Mouse (Mus musculus) Patski (cell line): ENCODE results near the gene Gmds. TPM values are rescaled to one million over a fixed set of nuclear protein-coding genes. Genes with fewer than 3 reads are reported as not detected.

Experiments used
- ATAC-seq: fragments of 100-300 bp; one replicate; pipeline ENCODE4 v1.8.0; 2021
- CTCF ChIA-PET: fragments of 350-600 bp; sonication (Branson Sonifier 250); formaldehyde crosslinking; loops from one replicate; lab custom pipeline; 2022; ENCODE audit warnings: inconsistent platforms; lab: Charles Lee
- POLR2A ChIA-PET: fragments of 350-600 bp; sonication (Branson Sonifier 250); formaldehyde crosslinking; loops from one replicate; lab custom pipeline; 2022; ENCODE audit warnings: antibody characterized with exemption, inconsistent platforms; lab: Charles Lee
- DNase-seq: peaks from one replicate; pipeline ENCODE4 v3.0.0-alpha.2; 2011; ENCODE audit warnings: low read depth, low spot score
- H3K27me3 ChIP-seq: fragments of 371-371 bp; one replicate; pipeline ENCODE4 v1.5.1; 2021
- CTCF ChIP-seq: fragments of 100-300 bp; IDR thresholded peaks from one replicate; pipeline ENCODE4 v1.5.1; 2021
- in situ Hi-C: fragments of 300-500 bp; cut with MboI; formaldehyde crosslinking; loops from 3 replicates; pipeline ENCODE4 v1.11.1; 2018; ENCODE audit warnings: low pct_unique_long_range_greater_than_20kb, mixed read lengths
- polyA plus RNA-seq: library from polyadenylated mRNA; unstranded; gene quantifications from one replicate; pipeline ENCODE4 v1.2.3, GENCODE M21; 2021

Gene Gmds
- polyA plus RNA-seq, result 53.3 TPM

DNA sequence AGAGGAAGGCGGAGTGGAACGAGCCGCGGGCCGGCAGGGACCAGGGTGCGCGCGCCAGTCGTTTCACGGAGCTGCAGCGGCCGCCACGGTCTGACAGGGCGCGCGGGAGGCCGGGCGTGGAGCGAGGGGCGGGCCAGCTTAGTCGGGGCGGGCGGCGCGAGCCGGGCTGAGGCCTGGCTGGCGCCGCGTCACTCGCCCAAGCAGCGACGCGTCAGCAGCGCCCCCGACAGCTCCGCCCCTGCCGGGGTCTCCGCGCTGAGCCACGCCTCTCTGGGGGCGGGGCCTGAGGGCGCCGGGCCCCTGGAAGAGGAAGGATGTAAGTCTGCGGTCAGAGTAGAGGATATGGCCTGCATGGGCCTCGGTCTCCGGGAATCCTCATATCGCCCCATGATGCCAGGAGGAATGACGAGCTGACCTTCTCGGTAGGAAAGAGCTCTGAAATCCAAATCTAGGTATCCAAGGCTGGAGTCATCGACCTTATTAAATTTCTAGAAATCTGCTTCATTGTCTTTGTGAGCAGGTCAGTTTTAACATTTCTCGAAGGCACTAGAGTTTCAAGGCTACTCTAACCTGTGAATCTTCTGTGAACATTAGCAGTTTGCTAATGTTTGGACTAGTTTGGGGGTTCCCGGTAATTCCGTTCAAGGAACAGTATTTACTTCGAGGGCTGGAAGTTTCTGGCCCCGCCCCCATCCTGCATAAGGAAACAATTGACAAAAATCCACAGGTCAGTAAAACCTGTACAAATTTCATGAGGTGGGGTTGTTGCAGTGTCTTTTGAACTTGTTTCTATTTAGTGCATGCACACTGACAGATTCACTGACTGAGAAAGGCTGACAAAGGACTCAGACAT, at the start of gene Gmds:
TSS of gene Gmds (minus strand) at position 228 of the 853 bp plus-strand sequence.
- ChIA-PET CTCF (interaction anchor here (1.9 to 2.2 kb wide), 2 partner anchors 16 to 27 kb away, joined by 4 to 6 read pairs; no protein-coding TSS in a partner anchor), POLR2A (interaction anchor here (0.7 kb wide), 1 partner anchor 371 kb away, joined by 3 read pairs; no protein-coding TSS in a partner anchor)
- ATAC-seq, result peak; percentile 97
- DNase-seq, result peak; percentile 43
- in situ Hi-C loops, result no loop called here
- TF ChIP-seq CTCF, result no peak
- H3K27me3 ChIP-seq, result no peaks in the 10 kb centered on the region

DNA sequence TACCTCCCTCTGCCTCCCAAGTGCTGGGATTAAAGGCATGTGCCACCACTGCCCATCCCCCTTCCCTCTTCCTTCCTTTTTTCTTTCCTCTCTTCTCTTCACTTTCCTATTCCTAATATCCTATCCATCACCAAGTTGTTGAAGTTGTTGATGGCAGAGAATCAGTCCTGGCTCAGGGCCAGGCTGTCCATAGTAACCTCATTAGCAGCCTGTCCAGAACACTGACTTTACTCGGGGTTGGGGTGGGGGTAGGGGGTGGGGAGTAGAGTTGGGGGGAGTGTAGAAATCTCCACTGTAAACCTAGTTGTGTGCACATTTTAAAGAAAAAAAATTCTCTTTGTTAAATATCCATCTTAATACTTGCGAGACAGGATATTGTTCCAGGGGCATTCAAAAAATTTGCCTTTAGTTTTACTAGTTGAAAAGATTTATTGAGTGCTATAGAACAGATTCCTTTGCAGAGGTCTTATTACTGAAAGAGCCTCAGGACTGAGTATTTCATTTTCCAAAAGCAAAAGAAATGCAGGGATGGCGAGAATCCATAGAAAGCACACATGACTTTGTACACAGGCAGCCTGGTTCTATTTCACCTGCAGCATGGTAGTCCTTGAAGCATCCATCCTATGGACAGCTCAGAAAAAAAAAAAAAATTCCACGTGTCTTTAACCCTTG, 47.0 kb upstream of the Gmds start:
- DNase-seq (no peak), ATAC-seq (no peak)
- H3K27me3 ChIP-seq, result no peaks in the 10 kb centered on the region
- ChIA-PET POLR2A (no interaction called here), CTCF (no interaction called here)
- in situ Hi-C loops, result no loop called here
- no peak for TF ChIP-seq CTCF

DNA sequence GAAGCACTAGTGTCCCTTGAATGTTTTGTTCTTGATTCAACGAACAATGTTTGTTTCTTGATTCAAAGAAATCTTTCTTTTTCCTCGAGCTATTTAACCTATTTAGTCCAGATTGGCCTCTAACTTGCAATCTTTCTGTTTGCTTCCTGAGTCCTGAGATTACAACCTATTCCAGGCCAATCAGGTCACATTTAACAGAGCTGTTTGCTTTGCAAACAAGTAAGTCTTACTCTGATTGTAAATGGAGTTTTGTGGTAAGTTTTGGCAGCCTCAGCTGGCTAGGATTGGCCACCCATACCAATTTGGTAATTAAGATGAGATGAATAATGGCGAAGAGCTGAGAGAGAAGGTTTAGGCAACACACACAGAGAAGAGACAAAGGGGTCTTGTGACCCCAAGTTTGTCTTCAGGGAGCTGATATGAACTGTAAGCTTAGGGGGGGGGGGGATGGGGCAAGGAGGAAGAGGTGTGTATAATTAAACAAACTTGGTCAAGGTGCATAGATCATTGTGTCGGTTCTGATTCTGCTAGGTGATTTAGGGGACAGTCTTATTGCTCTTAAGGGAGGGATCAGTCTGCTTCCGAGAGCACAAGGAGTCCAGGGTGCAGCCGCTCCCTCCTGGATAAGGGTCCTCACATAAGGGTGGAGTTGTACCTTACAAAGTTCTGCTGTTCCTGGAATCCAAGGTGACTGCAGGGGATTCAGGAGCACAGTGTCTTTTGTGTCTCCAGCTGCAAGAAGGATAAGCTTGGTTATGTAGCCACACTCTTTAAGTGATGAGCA, 43.9 kb upstream of the Gmds start:
- ATAC-seq, result no peak
- no peak for DNase-seq
- TF ChIP-seq CTCF, result no peak
- in situ Hi-C loops, result no loop called here
- ChIA-PET POLR2A (interaction anchor here (1.0 kb wide), 1 partner anchor 22 kb away, joined by 3 read pairs; no protein-coding TSS in a partner anchor), CTCF (interaction anchor here (0.9 kb wide), 1 partner anchor 129 kb away, joined by 3 read pairs; no protein-coding TSS in a partner anchor)
- H3K27me3 ChIP-seq, result no peaks in the 10 kb centered on the region

DNA sequence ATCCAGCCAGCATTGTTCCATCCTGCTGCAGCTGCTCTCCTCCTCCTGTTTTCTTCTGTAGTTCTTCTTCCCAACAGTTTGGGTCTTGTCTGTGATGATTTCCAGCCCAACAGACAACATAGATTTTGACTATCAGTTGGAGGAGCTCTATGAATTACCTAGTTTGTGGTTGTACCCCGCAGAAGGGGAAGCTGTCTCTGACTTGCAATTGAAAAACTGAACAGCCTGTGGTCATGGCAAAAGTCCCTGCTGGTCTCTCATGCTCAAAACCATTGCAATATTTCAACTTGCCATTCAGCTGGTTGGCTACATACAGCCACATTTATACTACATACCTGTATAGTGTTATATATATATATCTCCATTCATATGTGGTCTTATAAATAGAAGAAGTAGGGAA, 40.1 kb upstream of the Gmds start:
- TF ChIP-seq CTCF, result no peak
- no peaks in the 10 kb centered on the region for H3K27me3 ChIP-seq
- ATAC-seq (no peak), DNase-seq (no peak)
- POLR2A ChIA-PET, result no interaction called here
- CTCF ChIA-PET, result interaction anchor here (1.1 to 1.5 kb wide), 2 partner anchors 8 to 9 kb away, joined by 3 to 6 read pairs; no protein-coding TSS in a partner anchor
- in situ Hi-C loops, result loop anchor here (5.0 kb wide), 1 partner anchor 46 kb away; no protein-coding TSS in a partner anchor

DNA sequence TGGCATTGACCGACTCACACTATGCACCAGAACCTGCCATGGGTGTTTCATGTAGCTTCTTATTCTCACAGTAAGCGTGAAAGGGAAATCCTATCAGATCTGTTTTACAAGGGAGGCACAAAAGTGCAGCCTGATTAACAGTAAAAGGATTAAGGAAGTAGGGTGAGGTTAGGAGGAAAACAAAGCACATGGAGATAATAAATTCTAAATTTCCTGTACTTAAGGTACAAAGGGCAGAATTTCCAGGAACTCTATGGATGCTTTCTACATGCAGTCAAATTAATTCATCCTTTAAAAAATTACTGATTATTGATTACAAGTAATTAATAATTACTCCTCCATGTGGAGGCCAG, 34.0 kb upstream of the Gmds start:
- TF ChIP-seq CTCF, result no peak
- no peaks in the 10 kb centered on the region for H3K27me3 ChIP-seq
- in situ Hi-C loops, result no loop called here
- ChIA-PET CTCF (no interaction called here), POLR2A (no interaction called here)
- DNase-seq (no peak), ATAC-seq (no peak)

DNA sequence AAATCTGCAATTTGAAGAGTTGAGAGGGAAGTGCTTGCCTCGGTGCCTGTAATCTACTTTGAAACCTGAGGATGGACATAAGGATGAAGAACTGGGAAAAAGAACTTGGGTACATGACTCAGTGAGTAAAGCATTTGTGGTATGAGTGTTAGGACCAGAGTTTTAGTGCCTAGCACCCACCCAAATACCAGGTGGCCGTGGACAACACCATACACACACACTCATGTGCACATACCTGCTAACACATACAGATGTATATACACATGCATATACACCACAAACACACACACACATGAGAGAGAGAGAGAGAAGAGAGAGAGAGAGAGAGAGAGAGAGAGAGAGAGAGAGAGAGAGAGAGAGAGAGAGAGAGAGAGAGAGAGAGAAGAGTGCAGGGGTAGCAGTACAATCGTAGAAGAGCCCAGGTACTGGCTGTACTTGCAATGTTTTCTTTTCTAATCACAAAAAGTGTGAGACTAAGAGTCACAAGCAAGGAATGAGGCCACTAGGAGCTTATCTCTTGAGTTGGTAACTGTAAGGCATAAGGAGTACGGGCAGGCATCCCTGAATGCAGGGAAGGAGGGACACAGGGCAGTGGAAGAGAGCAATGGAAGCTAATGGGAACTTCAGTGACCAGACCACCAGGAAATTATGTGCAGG, 33.5 kb upstream of the Gmds start:
- no peak for TF ChIP-seq CTCF
- no peak for DNase-seq
- H3K27me3 ChIP-seq, result no peaks in the 10 kb centered on the region
- ATAC-seq, result no peak
- CTCF ChIA-PET, result no interaction called here
- POLR2A ChIA-PET, result no interaction called here
- in situ Hi-C loops, result no loop called here

DNA sequence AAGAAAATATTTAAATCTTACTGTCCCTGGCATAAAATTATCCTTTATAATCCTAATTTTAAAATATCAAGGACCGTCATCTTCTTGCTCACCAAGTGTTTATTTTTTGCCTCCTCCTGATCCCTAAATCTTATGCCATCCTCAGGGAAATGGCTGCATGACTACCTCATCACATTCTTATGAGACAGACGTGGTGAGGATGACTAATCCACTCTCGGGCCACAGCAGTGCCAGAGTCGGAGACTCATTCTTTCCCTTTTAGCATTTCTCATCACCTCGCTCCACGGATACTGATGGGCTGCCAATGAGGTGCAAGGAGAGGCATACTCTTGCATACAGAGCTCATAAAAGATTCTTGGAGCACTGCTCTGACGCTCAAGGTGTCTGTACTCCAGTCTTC, 32.2 kb upstream of the Gmds start:
- ATAC-seq, result peak; percentile 89
- peak; percentile 58 for DNase-seq
- H3K27me3 ChIP-seq, result no peaks in the 10 kb centered on the region
- ChIA-PET CTCF (interaction anchor here (1.1 to 1.8 kb wide), 3 partner anchors 8 to 49 kb away, joined by 3 to 6 read pairs (median 4); no protein-coding TSS in a partner anchor), POLR2A (interaction anchor here (0.5 kb wide), 1 partner anchor 23 kb away, joined by 3 read pairs; no protein-coding TSS in a partner anchor)
- TF ChIP-seq CTCF, result no peak
- in situ Hi-C loops, result no loop called here

DNA sequence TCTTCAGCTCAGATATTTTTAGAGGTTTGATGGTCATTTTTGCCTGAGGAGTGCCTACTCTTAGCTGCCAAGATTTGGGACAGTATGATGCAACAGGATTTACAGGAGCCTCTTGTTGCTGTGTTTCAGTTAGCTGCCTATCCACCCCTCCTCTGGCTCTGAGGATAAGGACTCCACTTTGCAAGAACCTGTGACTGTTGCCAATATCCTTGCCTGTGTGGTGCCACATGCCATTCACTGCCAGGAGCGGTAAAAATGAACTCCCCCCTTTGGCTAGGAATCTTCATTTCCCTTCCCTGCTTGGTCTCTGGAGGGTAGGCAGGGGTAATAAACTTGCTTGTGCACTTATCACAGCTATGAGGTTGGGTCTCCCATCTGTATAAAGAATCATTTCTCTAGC, 31.6 kb upstream of the Gmds start:
- POLR2A ChIA-PET, result no interaction called here
- ATAC-seq, result no peak
- CTCF ChIA-PET, result interaction anchor here (1.1 to 1.8 kb wide), 3 partner anchors 9 to 48 kb away, joined by 3 to 6 read pairs (median 4); no protein-coding TSS in a partner anchor
- no peak for DNase-seq
- no peak for TF ChIP-seq CTCF
- in situ Hi-C loops, result no loop called here
- no peaks in the 10 kb centered on the region for H3K27me3 ChIP-seq

DNA sequence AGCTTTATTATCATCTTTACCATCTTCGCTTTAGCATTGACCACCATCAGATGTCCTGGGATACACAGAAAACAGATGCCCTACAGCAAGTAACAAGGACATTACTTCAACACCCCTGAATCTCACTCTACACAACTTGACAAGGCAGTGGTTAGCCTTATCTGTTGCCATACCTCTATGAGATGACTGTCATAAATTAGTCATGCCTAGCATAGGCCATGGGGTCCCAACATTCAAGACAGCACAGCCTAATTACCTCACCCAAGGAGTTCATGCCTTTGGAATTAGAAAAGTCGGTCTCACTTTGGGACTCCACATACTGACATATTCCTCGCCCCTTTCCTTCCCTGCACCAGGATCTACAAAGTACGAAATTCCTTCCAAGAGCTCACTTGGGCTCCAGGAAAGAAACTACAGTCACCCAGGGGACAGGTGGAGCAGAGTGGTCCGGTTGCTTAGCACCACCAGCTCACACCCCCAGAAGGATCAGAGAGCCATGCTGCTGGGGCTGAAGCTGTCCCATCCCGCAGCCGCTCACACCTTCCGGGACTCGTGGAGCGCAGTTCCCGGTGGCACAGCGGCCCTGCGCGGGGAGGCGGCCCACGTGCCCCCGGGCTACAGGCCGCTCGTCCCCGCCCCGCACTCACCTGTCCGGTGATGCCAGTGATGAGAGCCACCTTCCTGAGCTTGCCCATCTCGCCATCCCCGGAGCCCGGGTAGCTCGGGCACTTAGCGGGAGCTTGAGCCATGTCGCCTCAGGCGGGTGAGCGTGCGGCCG, 616 bp downstream of the Gmds start:
- in situ Hi-C loops, result no loop called here
- CTCF ChIA-PET, result interaction anchor here (1.9 to 2.2 kb wide), 2 partner anchors 15 to 26 kb away, joined by 4 to 6 read pairs; no protein-coding TSS in a partner anchor
- POLR2A ChIA-PET, result interaction anchor here (1.7 kb wide), 1 partner anchor 26 kb away, joined by 3 read pairs; no protein-coding TSS in a partner anchor
- TF ChIP-seq CTCF, result no peak
- ATAC-seq, result peak; percentile 64
- DNase-seq, result no peak
- no peaks in the 10 kb centered on the region for H3K27me3 ChIP-seq
